ENCODE assay signal across 8 mouse cellular contexts in the genomic region with DNA sequence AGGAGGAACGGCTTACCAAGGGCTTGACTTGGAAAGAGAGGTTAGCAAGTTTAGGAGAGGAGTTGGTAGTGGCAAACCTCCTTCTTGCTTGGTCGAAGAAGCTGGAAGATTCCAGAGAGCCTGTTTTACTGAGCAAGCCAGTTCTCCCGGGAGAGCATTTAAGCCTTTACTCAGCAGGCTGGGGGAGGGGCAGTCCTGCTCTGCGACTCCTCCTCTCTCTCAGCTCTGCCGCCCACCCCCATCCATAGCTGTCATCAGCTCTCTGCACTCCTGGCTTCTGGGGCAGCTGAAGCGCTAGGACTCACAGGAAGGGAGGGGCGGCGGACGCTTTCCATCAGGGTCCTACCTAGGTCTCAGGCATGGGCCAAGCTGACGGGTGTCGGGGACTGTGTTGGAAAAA. TPM values are rescaled to one million over a fixed set of nuclear protein-coding genes. Genes with fewer than 3 reads are reported as not detected.
DNase-seq lines count a peak whose midpoint lies in the region; ATAC-seq and TF ChIP-seq lines count a peak whose summit lies in the region.

No protein-coding gene starts in this region.

- 12% methylated on average over 11 of the region's 11 CpGs for WGBS in hindbrain, embryonic 12.5 days
- 10% methylated on average over 11 of the region's 11 CpGs for WGBS in liver, embryonic 12.5 days (ENCODE audit: insufficient replicate concordance)
- 17% methylated on average over 11 of the region's 11 CpGs for WGBS in olfactory bulb, adult 2 months

- no peak for TF ChIP-seq POLR2A in olfactory bulb, adult 2 months (IDR thresholded peaks at IDR 0.05; ENCODE audit: insufficient read depth, low read depth, low read length)

- ATAC-seq in hindbrain, embryonic 12.5 days (ENCODE audit: low FRiP score): peak; percentile 81
- 0 out of 2 replicates have a peak, but pooled peaks have one; percentile 34 for ATAC-seq in liver, embryonic 12.5 days

- H3K9me3 ChIP-seq in hindbrain, embryonic 12.5 days (replicated peaks): 0 out of 2 replicates have a peak, but pooled peaks cover 3% of the 10 kb centered on the region
- no peaks in the 10 kb centered on the region for H3K9me3 ChIP-seq in liver, embryonic 12.5 days (replicated peaks)

- H3K27me3 ChIP-seq in hindbrain, embryonic 12.5 days: no peaks in the 10 kb centered on the region
- H3K27me3 ChIP-seq in liver, embryonic 12.5 days (replicated peaks): no peaks in the 10 kb centered on the region; the same call in 1 of the 2 replicates

- peaks cover 33% of the 10 kb centered on the region for H3K4me1 ChIP-seq in hindbrain, embryonic 12.5 days
- H3K4me1 ChIP-seq in liver, embryonic 12.5 days: peaks cover 40% of the 10 kb centered on the region
- H3K4me1 ChIP-seq in olfactory bulb, adult 2 months (ENCODE audit: control insufficient read depth, insufficient read depth, low read length): peaks cover 44% of the 10 kb centered on the region

- no peak overlapping the region for H3K4me3 ChIP-seq in hindbrain, embryonic 12.5 days
- H3K4me3 ChIP-seq in liver, embryonic 12.5 days: no peak overlapping the region
- no peak overlapping the region for H3K4me3 ChIP-seq in olfactory bulb, adult 2 months (ENCODE audit: insufficient read depth, low read depth, low read length)

- H3K36me3 ChIP-seq in hindbrain, embryonic 12.5 days: no peaks in the 10 kb centered on the region
- no peaks in the 10 kb centered on the region for H3K36me3 ChIP-seq in liver, embryonic 12.5 days

- TF ChIP-seq CTCF in olfactory bulb, adult 2 months (IDR thresholded peaks at IDR 0.05; ENCODE audit: insufficient read depth, low read depth, low read length): no peak

- peak overlapping the region; percentile 34 for H3K4me2 ChIP-seq in hindbrain, embryonic 12.5 days (replicated peaks)
- H3K4me2 ChIP-seq in liver, embryonic 12.5 days: peak overlapping the region; percentile 42

- H3K9ac ChIP-seq in hindbrain, embryonic 12.5 days: no peak overlapping the region
- no peak overlapping the region for H3K9ac ChIP-seq in liver, embryonic 12.5 days

- peak; percentile 73 for DNase-seq in adrenal gland, postnatal 10 days
- no peak for DNase-seq in adrenal gland, adult 8-10 months
- peak; percentile 63 for DNase-seq in urinary bladder, postnatal 25 days (ENCODE audit: low spot score)
- no peak for DNase-seq in urinary bladder, adult 2 months (ENCODE audit: low spot score)
- DNase-seq in T-cell, adult 2 months (ENCODE audit: low spot score): no peak

- peak overlapping the region; percentile 76 for H3K27ac ChIP-seq in hindbrain, embryonic 12.5 days
- no peak overlapping the region for H3K27ac ChIP-seq in liver, embryonic 12.5 days
- peak overlapping the region; percentile 16; the same call in 1 of the 2 replicates for H3K27ac ChIP-seq in olfactory bulb, adult 2 months (ENCODE audit: insufficient read depth, low read depth, low read length)

RNA-seq across cellular contexts. Expression of a gene that starts 28.9 kb away (rescaled TPM):
- total RNA-seq in adrenal gland, postnatal 10 days (2021): 10 to 100 TPM; 39.7 to 53.2 TPM
- 10 to 100 TPM; 69.8 to 92.2 (median 82.8) TPM for total RNA-seq in adrenal gland, adult 8-10 months (2022)
- 29.6 and 38.2 TPM in 2 replicates for polyA plus RNA-seq in urinary bladder, adult 2 months (2012; rRNA removed)
- polyA plus RNA-seq in hindbrain, embryonic 12.5 days (2016; fragmentation: Nextera tagmentation; extraction: Ambion mirVana): 75.9 and 86.3 TPM in 2 replicates
- polyA plus RNA-seq in liver, embryonic 12.5 days (2016; fragmentation: Nextera tagmentation; extraction: Ambion mirVana): 6.7 and 7.7 TPM in 2 replicates
- polyA plus RNA-seq in olfactory bulb, adult 2 months (2012; ENCODE audit: insufficient read depth, insufficient read length, low replicate concordance, missing spikeins): not detected in 2 replicates

Comparison
In these comparisons a context has a peak if more than half of its experiments do, and no peak if none do; other contexts are left out.
1. DNase-seq: peak in adrenal gland, postnatal 10 days (single experiment) and urinary bladder, postnatal 25 days (single experiment); none in adrenal gland, adult 8-10 months (single experiment), urinary bladder, adult 2 months (single experiment) and T-cell, adult 2 months (single experiment).